Mouse (Mus musculus): ENCODE results near the gene Prim1. TPM values are rescaled to one million over a fixed set of nuclear protein-coding genes. Genes with fewer than 3 reads are reported as not detected.
"Not testable (repeated sequence)": the region's sequence is repeated elsewhere in the genome, so short reads cannot be mapped to it uniquely, and the experiment has no call there.

The Prim1 gene
- polyA plus RNA-seq, 1 experiment, result 25.4 TPM

GRCm38 (mm10) chr10:128058601-128059151, 43.7 kb downstream of the Prim1 start, which contains the start of gene Ptges3:
Ptges3 (plus strand) TSS chr10:128058954.
- peak; percentile 40; the same call in 1 of the 2 replicates for TF ChIP-seq POLR2A (IDR thresholded peaks at IDR 0.05; ENCODE audit: borderline replicate concordance, extremely low read depth, insufficient read depth, insufficient read length, poor library complexity, severe bottlenecking)
- TF ChIP-seq CTCF (IDR thresholded peaks at IDR 0.05; ENCODE audit: borderline replicate concordance, extremely low read depth, insufficient read depth, insufficient read length), result no peak
- DNase-seq (ENCODE audit: low read depth), result peak; percentile 99

- DNase-seq (ENCODE audit: low read depth), result peak; percentile 68
Measured at GRCm38 (mm10) chr10:128059207-128059981, 44.4 kb downstream of the Prim1 start.

GRCm38 (mm10) chr10:128061109-128061508, 46.1 kb downstream of the Prim1 start:
- DNase-seq (ENCODE audit: low read depth), result no peak
- TF ChIP-seq POLR2A (IDR thresholded peaks at IDR 0.05; ENCODE audit: borderline replicate concordance, extremely low read depth, insufficient read depth, insufficient read length, poor library complexity, severe bottlenecking) (no peak), CTCF (IDR thresholded peaks at IDR 0.05; ENCODE audit: borderline replicate concordance, extremely low read depth, insufficient read depth, insufficient read length) (no peak)

More at GRCm38 (mm10) chr10:128059207-128059981, 44.4 kb downstream of the Prim1 start:
- TF ChIP-seq CTCF (IDR thresholded peaks at IDR 0.05; ENCODE audit: borderline replicate concordance, extremely low read depth, insufficient read depth, insufficient read length) (no peak), POLR2A (IDR thresholded peaks at IDR 0.05; ENCODE audit: borderline replicate concordance, extremely low read depth, insufficient read depth, insufficient read length, poor library complexity, severe bottlenecking) (peak; percentile 27; the same call in 1 of the 2 replicates)

DNA sequence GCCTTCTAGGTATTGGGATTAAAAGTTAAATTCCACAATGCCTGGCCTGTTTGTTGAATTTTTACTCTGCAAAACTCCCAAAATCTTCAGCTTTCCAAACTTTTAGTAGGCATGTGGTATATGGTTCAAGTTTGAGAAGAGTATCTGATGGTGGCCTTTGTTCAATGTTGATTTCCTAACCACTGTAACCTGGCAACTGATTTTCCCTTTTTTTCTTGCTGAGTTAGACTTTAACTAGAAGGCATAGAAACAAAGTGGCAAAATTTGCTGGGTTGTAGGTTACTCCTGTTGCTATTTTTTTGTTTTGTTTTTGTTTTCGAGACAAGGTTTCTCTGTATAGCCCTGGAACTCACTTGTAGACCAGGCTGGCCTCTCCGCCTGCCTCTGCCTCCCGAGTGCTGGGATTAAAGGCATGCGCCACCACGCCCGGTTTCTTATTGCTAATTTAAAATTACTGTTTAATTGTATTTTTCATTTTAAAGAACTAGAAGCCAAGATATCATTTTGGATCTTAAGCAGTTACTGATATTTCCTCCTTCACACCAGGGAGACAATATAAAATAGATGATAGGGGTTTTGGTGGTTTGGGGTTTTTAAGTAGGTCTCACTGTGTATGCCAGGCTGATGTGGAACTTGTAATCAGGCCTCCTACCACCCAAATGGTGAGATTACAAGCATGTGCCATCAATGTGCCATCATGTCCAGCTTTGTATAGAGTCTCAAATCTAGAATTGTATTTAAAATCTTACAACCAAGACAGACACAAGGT, 47.4 kb downstream of the Prim1 start:
- DNase-seq (ENCODE audit: low read depth), result no peak
- no peak for TF ChIP-seq POLR2A (IDR thresholded peaks at IDR 0.05; ENCODE audit: borderline replicate concordance, extremely low read depth, insufficient read depth, insufficient read length, poor library complexity, severe bottlenecking)
- no peak for TF ChIP-seq CTCF (IDR thresholded peaks at IDR 0.05; ENCODE audit: borderline replicate concordance, extremely low read depth, insufficient read depth, insufficient read length)

DNA sequence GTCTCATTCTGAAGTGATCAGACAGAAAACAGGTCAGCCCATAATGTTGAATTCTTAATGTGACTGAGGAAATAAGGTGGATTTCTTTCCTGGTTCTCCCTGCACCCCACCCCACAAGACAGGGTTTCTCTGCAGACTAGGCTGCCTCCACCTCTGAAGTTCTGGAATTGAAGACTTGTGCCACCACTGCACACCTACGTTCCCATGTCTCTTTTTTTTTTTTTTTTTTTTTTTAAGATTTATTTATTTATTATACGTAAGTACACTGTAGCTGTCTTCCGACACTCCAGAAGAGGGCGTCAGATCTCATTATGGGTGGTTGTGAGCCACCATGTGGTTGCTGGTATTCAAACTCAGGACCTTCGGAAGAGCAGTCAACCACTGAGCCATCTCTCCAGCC, 51.1 kb downstream of the Prim1 start:
- DNase-seq (ENCODE audit: low read depth), result no peak
- no peak for TF ChIP-seq CTCF (IDR thresholded peaks at IDR 0.05; ENCODE audit: borderline replicate concordance, extremely low read depth, insufficient read depth, insufficient read length)
- TF ChIP-seq POLR2A (IDR thresholded peaks at IDR 0.05; ENCODE audit: borderline replicate concordance, extremely low read depth, insufficient read depth, insufficient read length, poor library complexity, severe bottlenecking), result no peak

DNA sequence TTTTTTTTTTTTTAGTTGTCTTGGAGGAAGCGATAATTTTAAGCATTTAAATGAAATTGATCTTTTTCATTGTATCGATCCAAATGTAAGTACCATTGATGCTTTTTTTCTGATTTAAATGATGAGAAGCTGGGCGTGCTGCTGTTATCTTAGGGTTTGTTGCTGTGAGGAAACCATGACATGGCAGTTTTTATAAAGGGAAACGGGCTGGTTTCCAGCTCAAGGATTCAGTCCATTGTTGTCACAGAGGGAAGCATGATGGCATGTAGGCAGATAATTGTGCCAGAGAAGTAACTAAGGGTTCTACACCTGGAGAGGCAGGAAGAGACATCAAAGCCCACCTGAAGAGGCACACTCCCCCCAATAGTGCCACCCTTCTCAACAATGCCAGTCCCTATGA, 54.2 kb downstream of the Prim1 start:
- TF ChIP-seq CTCF (IDR thresholded peaks at IDR 0.05; ENCODE audit: borderline replicate concordance, extremely low read depth, insufficient read depth, insufficient read length), result no peak
- no peak for TF ChIP-seq POLR2A (IDR thresholded peaks at IDR 0.05; ENCODE audit: borderline replicate concordance, extremely low read depth, insufficient read depth, insufficient read length, poor library complexity, severe bottlenecking)
- no peak for DNase-seq (ENCODE audit: low read depth)

- DNase-seq (ENCODE audit: low read depth), result not testable (repeated sequence)
Measured at GRCm38 (mm10) chr10:128070432-128070831, 55.5 kb downstream of the Prim1 start.

GRCm38 (mm10) chr10:128078269-128078668, 63.3 kb downstream of the Prim1 start:
- not testable (repeated sequence) for DNase-seq (ENCODE audit: low read depth)

Other genes with a start within 250 kb of the Prim1 start
- 0.05 and 0.34 TPM in 2 replicates for gene Rdh9, start 238.8 kb upstream of the Prim1 start, polyA plus RNA-seq (2012; rRNA removed)
- gene Rdh16, start 214.0 kb upstream of the Prim1 start, polyA plus RNA-seq (2012; rRNA removed), result 0.03 TPM in 1 of 2 replicates, not detected in the other
- gene Rdh19, start 165.2 kb upstream of the Prim1 start, polyA plus RNA-seq (2012; rRNA removed), result not detected in 2 replicates
- not detected in 2 replicates for gene Rdh16f2, start 148.7 kb upstream of the Prim1 start, polyA plus RNA-seq (2012; rRNA removed)
- gene Rdh7, start 126.4 kb upstream of the Prim1 start, polyA plus RNA-seq (2012; rRNA removed), result not detected in 2 replicates
- gene Sdr9c7, start 116.7 kb upstream of the Prim1 start, polyA plus RNA-seq (2012; rRNA removed), result 0.06 TPM in 1 of 2 replicates, not detected in the other
- not detected in 2 replicates for gene Hsd17b6, start 7.6 kb upstream of the Prim1 start, polyA plus RNA-seq (2012; rRNA removed)
- gene Naca, start 20.4 kb downstream of the Prim1 start, polyA plus RNA-seq (2012; rRNA removed), result 286 and 390 TPM in 2 replicates
- gene Ptges3, start 43.8 kb downstream of the Prim1 start, polyA plus RNA-seq (2012; rRNA removed), result 67.9 and 97.4 TPM in 2 replicates
- gene Atp5b, start 68.1 kb downstream of the Prim1 start, polyA plus RNA-seq (2012; rRNA removed), result 1,616 and 2,161 TPM in 2 replicates
- gene Baz2a, start 76.4 kb downstream of the Prim1 start, polyA plus RNA-seq (2012; rRNA removed), result 32.2 and 33.1 TPM in 2 replicates
- 23.6 and 26.7 TPM in 2 replicates for gene Rbms2, start 165.1 kb downstream of the Prim1 start, polyA plus RNA-seq (2012; rRNA removed)
- gene Gls2, start 179.3 kb downstream of the Prim1 start, polyA plus RNA-seq (2012; rRNA removed), result 2.4 and 4.4 TPM in 2 replicates
- gene Spryd4, start 196.6 kb downstream of the Prim1 start, polyA plus RNA-seq (2012; rRNA removed), result 12.6 and 15.2 TPM in 2 replicates
- gene Mip, start 210.7 kb downstream of the Prim1 start, polyA plus RNA-seq (2012; rRNA removed), result 0.36 and 0.39 TPM in 2 replicates
- gene Timeless, start 216.9 kb downstream of the Prim1 start, polyA plus RNA-seq (2012; rRNA removed), result 12.9 and 14.0 TPM in 2 replicates
- gene Apon, start 238.9 kb downstream of the Prim1 start, polyA plus RNA-seq (2012; rRNA removed), result 0.20 and 0.23 TPM in 2 replicates